26 mouse cellular contexts compared by ENCODE assay signal in the genomic region with DNA sequence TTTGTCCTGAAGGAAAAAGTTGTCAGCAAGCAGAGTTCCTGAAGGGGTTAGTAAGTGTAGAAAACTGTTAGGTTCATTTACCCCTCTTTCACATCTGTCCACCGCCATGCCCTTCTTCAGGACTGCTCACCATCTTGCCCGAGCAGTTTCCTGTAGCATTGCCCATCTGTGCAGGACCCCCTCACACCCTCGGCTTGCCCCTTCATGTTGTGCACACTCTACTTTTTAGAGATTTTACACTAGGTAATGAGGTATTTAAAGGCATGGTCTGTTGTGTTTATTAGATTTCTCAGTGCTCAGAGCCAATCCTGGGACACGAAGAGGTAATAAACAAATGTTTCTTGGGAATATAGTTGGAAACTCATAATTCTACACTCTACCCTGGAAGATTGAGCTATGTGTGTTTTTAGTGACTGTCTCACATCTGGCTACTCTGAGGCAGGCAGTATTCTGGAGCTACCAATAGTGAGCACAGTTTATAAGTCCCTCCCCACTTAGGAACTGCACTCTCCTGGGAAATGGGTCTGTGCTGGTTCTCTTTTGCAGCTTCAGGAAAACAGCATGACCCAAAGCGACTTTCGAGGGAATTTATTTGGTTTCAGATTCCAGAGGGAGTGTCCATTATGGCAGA.
"Had no signal": no experiment of that assay in that cellular context is flagged by ENCODE, and none has a peak within 500 bp of the region (broad histone marks: within the 10 kb centered on the region; RNA-seq: fewer than 3 reads in every experiment).

No protein-coding gene starts in this region.

- H3K4me3 ChIP-seq: heart, adult 2 months; heart, embryonic 13.5 days; heart, embryonic 15.5 days; hindbrain, embryonic 13.5 days; hindbrain, embryonic 15.5 days; layer of hippocampus, adult 2 months; left cerebral cortex, adult 2 months; liver, embryonic 13.5 days; liver, embryonic 15.5 days had no signal

- H3K4me1 ChIP-seq: heart, embryonic 15.5 days; liver, embryonic 13.5 days; liver, embryonic 15.5 days had no signal

- H3K27me3 ChIP-seq: heart, embryonic 13.5 days; heart, embryonic 15.5 days; hindbrain, embryonic 13.5 days; hindbrain, embryonic 15.5 days; liver, embryonic 13.5 days; liver, embryonic 15.5 days had no signal

- H3K27ac ChIP-seq: heart, adult 2 months; heart, embryonic 13.5 days; heart, embryonic 15.5 days; hindbrain, embryonic 13.5 days; hindbrain, postnatal 0 days; layer of hippocampus, adult 2 months; left cerebral cortex, adult 2 months; liver, embryonic 13.5 days; liver, embryonic 15.5 days had no signal

- H3K9me3 ChIP-seq: heart, embryonic 13.5 days; heart, embryonic 15.5 days; hindbrain, embryonic 13.5 days; hindbrain, embryonic 15.5 days; liver, embryonic 13.5 days; liver, embryonic 15.5 days had no signal

- DNase-seq: gastrocnemius, postnatal 14 days; gastrocnemius, postnatal 36 days; heart, adult 11 months; heart, adult 2 months; heart, postnatal 14 days; heart, postnatal 36 days; kidney, adult 11 months; kidney, adult 2 months; kidney, adult 9 months; kidney, postnatal 10 days; kidney, postnatal 25 days; kidney, postnatal 4 days; liver; liver, embryonic 13.5 days; liver, postnatal 0 days had no signal

- H3K36me3 ChIP-seq: heart, embryonic 13.5 days; heart, embryonic 15.5 days; liver, embryonic 13.5 days; liver, embryonic 15.5 days had no signal

- H3K9ac ChIP-seq: heart, embryonic 13.5 days; heart, embryonic 15.5 days; hindbrain, embryonic 13.5 days; hindbrain, embryonic 15.5 days; liver, embryonic 13.5 days; liver, embryonic 15.5 days; liver, postnatal 0 days had no signal

- ATAC-seq: hindbrain, postnatal 0 days; intestine, embryonic 16.5 days; liver, postnatal 0 days had no signal

- H3K4me2 ChIP-seq: heart, embryonic 11.5 days; heart, embryonic 13.5 days; heart, embryonic 15.5 days; hindbrain, embryonic 13.5 days; hindbrain, embryonic 15.5 days; liver, embryonic 11.5 days; liver, embryonic 13.5 days; liver, embryonic 15.5 days had no signal
